Mouse (Mus musculus): ENCODE data around the gene Gm5800. TPM values are rescaled to one million over a fixed set of nuclear protein-coding genes. Genes with fewer than 3 reads are reported as not detected.
A peak's percentile ranks its signal among the peaks of the same experiment; 100 is the strongest.
"Not testable (repeated sequence)": the region's sequence is repeated elsewhere in the genome, so short reads cannot be mapped to it uniquely, and the experiment has no call there.

Gene Gm5800
- not detected in 2 replicates for polyA plus RNA-seq (2015; fragmentation: Nextera tagmentation; extraction: Ambion mirVana)

- ATAC-seq (ENCODE audit: low FRiP score, low read depth) = no peak
Measured at GRCm38 (mm10) chr14:51717083-51717482, at the start of gene Gm5800. Gm5800 (minus strand) TSS chr14:51717183.

GRCm38 (mm10) chr14:51755944-51756343 lies 39.0 kb upstream of the Gm5800 start:
- no peak for ATAC-seq (ENCODE audit: low FRiP score, low read depth)

More at GRCm38 (mm10) chr14:51717083-51717482, at the start of gene Gm5800:
- H3K27me3 ChIP-seq = no peaks in the 10 kb centered on the region
- no peak within 1 kb of the TSS for H3K4me3 ChIP-seq
- no peaks in the 10 kb centered on the region for H3K4me1 ChIP-seq
- H3K36me3 ChIP-seq = no peaks in the 10 kb centered on the region
- H3K9ac ChIP-seq = no peak within 1 kb of the TSS
- WGBS = 56% methylated on average over 1 of the region's 1 CpGs
- no peaks in the 10 kb centered on the region for H3K9me3 ChIP-seq
- no peak within 1 kb of the TSS for H3K27ac ChIP-seq
- no peak within 1 kb of the TSS for H3K4me2 ChIP-seq (replicated peaks)

GRCm38 (mm10) chr14:51740347-51741170 lies 23.6 kb upstream of the Gm5800 start:
- under 1% methylated on average over 42 of the region's 42 CpGs for WGBS
- H3K4me1 ChIP-seq = peaks cover 10% of the 10 kb centered on the region
- peak overlapping the region; percentile 87 for H3K4me2 ChIP-seq (replicated peaks)
- ATAC-seq (ENCODE audit: low FRiP score, low read depth) = peak; percentile 57; the same call in 1 of the 2 replicates
- no peaks in the 10 kb centered on the region for H3K9me3 ChIP-seq
- no peaks in the 10 kb centered on the region for H3K36me3 ChIP-seq
- H3K9ac ChIP-seq = peak overlapping the region; percentile 57
- peaks cover 54% of the 10 kb centered on the region for H3K27me3 ChIP-seq
- H3K4me3 ChIP-seq = peak overlapping the region; percentile 48
- H3K27ac ChIP-seq = no peak overlapping the region

More at GRCm38 (mm10) chr14:51755944-51756343, 39.0 kb upstream of the Gm5800 start:
- H3K36me3 ChIP-seq = no peaks in the 10 kb centered on the region
- no peaks in the 10 kb centered on the region for H3K4me1 ChIP-seq
- H3K27me3 ChIP-seq = no peaks in the 10 kb centered on the region
- H3K9ac ChIP-seq = no peak overlapping the region
- 31% methylated on average over 2 of the region's 2 CpGs for WGBS
- H3K4me2 ChIP-seq (replicated peaks) = no peak overlapping the region
- no peak overlapping the region for H3K4me3 ChIP-seq
- H3K27ac ChIP-seq = no peak overlapping the region
- no peaks in the 10 kb centered on the region for H3K9me3 ChIP-seq

GRCm38 (mm10) chr14:51739150-51739993 lies 22.4 kb upstream of the Gm5800 start:
- H3K36me3 ChIP-seq = no peaks in the 10 kb centered on the region
- no peak overlapping the region for H3K9ac ChIP-seq
- ATAC-seq (ENCODE audit: low FRiP score, low read depth) = no peak
- H3K9me3 ChIP-seq = no peaks in the 10 kb centered on the region
- H3K4me3 ChIP-seq = peak overlapping the region; percentile 48
- no peak overlapping the region for H3K27ac ChIP-seq
- H3K4me1 ChIP-seq = peaks cover 10% of the 10 kb centered on the region
- peaks cover 54% of the 10 kb centered on the region for H3K27me3 ChIP-seq
- WGBS = 3% methylated on average over 24 of the region's 24 CpGs
- peak overlapping the region; percentile 87 for H3K4me2 ChIP-seq (replicated peaks)

GRCm38 (mm10) chr14:51738411-51739149 lies 21.6 kb upstream of the Gm5800 start:
- no peak for ATAC-seq (ENCODE audit: low FRiP score, low read depth)
- 2% methylated on average over 29 of the region's 29 CpGs for WGBS
- Histone ChIP-seq H3K27me3 (peaks cover 54% of the 10 kb centered on the region), H3K4me2 (replicated peaks) (peak overlapping the region; percentile 87), H3K27ac (no peak overlapping the region), H3K4me1 (peaks cover 10% of the 10 kb centered on the region), H3K4me3 (peak overlapping the region; percentile 25), H3K9me3 (no peaks in the 10 kb centered on the region), H3K36me3 (no peaks in the 10 kb centered on the region), H3K9ac (no peak overlapping the region)

- no peak overlapping the region for H3K9ac ChIP-seq
- no peaks in the 10 kb centered on the region for H3K9me3 ChIP-seq
- no peak for ATAC-seq (ENCODE audit: low FRiP score, low read depth)
- H3K4me2 ChIP-seq (replicated peaks) = no peak overlapping the region
- H3K4me1 ChIP-seq = peaks cover 10% of the 10 kb centered on the region
- H3K4me3 ChIP-seq = no peak overlapping the region
- peaks cover 54% of the 10 kb centered on the region for H3K27me3 ChIP-seq
- H3K27ac ChIP-seq = no peak overlapping the region
- WGBS = 18% methylated on average over 12 of the region's 12 CpGs
- H3K36me3 ChIP-seq = no peaks in the 10 kb centered on the region
Measured at GRCm38 (mm10) chr14:51737967-51738366, 21.0 kb upstream of the Gm5800 start.

- H3K27me3 ChIP-seq; H3K4me1 ChIP-seq; H3K27ac ChIP-seq; H3K4me3 ChIP-seq; H3K4me2 ChIP-seq (replicated peaks); H3K9me3 ChIP-seq; H3K36me3 ChIP-seq; H3K9ac ChIP-seq; ATAC-seq (ENCODE audit: low FRiP score, low read depth): not testable (repeated sequence)
- 72% methylated on average over 1 of the region's 2 CpGs for WGBS
Measured at GRCm38 (mm10) chr14:51695368-51695767, 21.6 kb downstream of the Gm5800 start, which contains the start of gene Gm17079. Gm17079 (minus strand) TSS chr14:51695468.

GRCm38 (mm10) chr14:51677269-51677668 lies 39.7 kb downstream of the Gm5800 start:
- H3K4me3 ChIP-seq = no peak overlapping the region
- no peaks in the 10 kb centered on the region for H3K4me1 ChIP-seq
- H3K9ac ChIP-seq = no peak overlapping the region
- H3K27me3 ChIP-seq = no peaks in the 10 kb centered on the region
- no peak overlapping the region for H3K4me2 ChIP-seq (replicated peaks)
- no peak for ATAC-seq (ENCODE audit: low FRiP score, low read depth)
- no peak overlapping the region for H3K27ac ChIP-seq
- H3K9me3 ChIP-seq = no peaks in the 10 kb centered on the region
- no peaks in the 10 kb centered on the region for H3K36me3 ChIP-seq
- WGBS = 87% methylated on average over 5 of the region's 5 CpGs

Other genes starting within 250 kb of the Gm5800 start
- not detected in 2 replicates for gene Gm5622, start 164.4 kb downstream of the Gm5800 start, polyA plus RNA-seq (2015; fragmentation: Nextera tagmentation; extraction: Ambion mirVana)
- not detected in 2 replicates for gene Gm17175, start 143.1 kb downstream of the Gm5800 start, polyA plus RNA-seq (2015; fragmentation: Nextera tagmentation; extraction: Ambion mirVana)
- not detected in 2 replicates for gene Gm17174, start 125.0 kb downstream of the Gm5800 start, polyA plus RNA-seq (2015; fragmentation: Nextera tagmentation; extraction: Ambion mirVana)
- not detected in 2 replicates for gene Gm17078, start 105.9 kb downstream of the Gm5800 start, polyA plus RNA-seq (2015; fragmentation: Nextera tagmentation; extraction: Ambion mirVana)
- not detected in 2 replicates for gene Gm4181, start 81.5 kb downstream of the Gm5800 start, polyA plus RNA-seq (2015; fragmentation: Nextera tagmentation; extraction: Ambion mirVana)
- not detected in 2 replicates for gene Gm17079, start 21.7 kb downstream of the Gm5800 start, polyA plus RNA-seq (2015; fragmentation: Nextera tagmentation; extraction: Ambion mirVana)
- not detected in 2 replicates for gene Ang4, start 56.4 kb upstream of the Gm5800 start, polyA plus RNA-seq (2015; fragmentation: Nextera tagmentation; extraction: Ambion mirVana)
- not detected in 2 replicates for gene AY358078, start 82.9 kb upstream of the Gm5800 start, polyA plus RNA-seq (2015; fragmentation: Nextera tagmentation; extraction: Ambion mirVana)
- 0.42 TPM in 1 of 2 replicates, not detected in the other for gene Ear6, start 136.5 kb upstream of the Gm5800 start, polyA plus RNA-seq (2015; fragmentation: Nextera tagmentation; extraction: Ambion mirVana)
- 52.1 and 62.2 TPM in 2 replicates for gene Mettl17, start 167.7 kb upstream of the Gm5800 start, polyA plus RNA-seq (2015; fragmentation: Nextera tagmentation; extraction: Ambion mirVana)
- 1.4 and 1.6 TPM in 2 replicates for gene Slc39a2, start 175.7 kb upstream of the Gm5800 start, polyA plus RNA-seq (2015; fragmentation: Nextera tagmentation; extraction: Ambion mirVana)
- gene Ndrg2, start 197.0 kb upstream of the Gm5800 start, polyA plus RNA-seq (2015; fragmentation: Nextera tagmentation; extraction: Ambion mirVana) = 53.1 and 61.8 TPM in 2 replicates
- not detected in 2 replicates for gene Tppp2, start 201.2 kb upstream of the Gm5800 start, polyA plus RNA-seq (2015; fragmentation: Nextera tagmentation; extraction: Ambion mirVana)
- not detected in 2 replicates for gene Rnase13, start 205.6 kb upstream of the Gm5800 start, polyA plus RNA-seq (2015; fragmentation: Nextera tagmentation; extraction: Ambion mirVana)